Mouse (Mus musculus) lung, embryonic 16.5 days (tissue): ENCODE measurements around the gene Auts2. TPM values are rescaled to one million over a fixed set of nuclear protein-coding genes. Genes with fewer than 3 reads are reported as not detected.

Experiments used
- ATAC-seq: fragments of 200-750 bp; cut with Nextera tagmentation; 2 replicates; pipeline ENCODE4 v1.8.0; 2017; ENCODE audit warnings: low read depth, mild to moderate bottlenecking, moderate library complexity
- H3K27ac ChIP-seq: fragments of 300-500 bp; sonication (generic); 2 replicates; pipeline ENCODE4 v1.5.1; 2014; ENCODE audit warnings: mild to moderate bottlenecking, control low read depth, low read length
- H3K27me3 ChIP-seq: fragments of 300-500 bp; sonication (generic); 2 replicates; pipeline ENCODE4 v1.6.1; 2014; ENCODE audit warnings: low read depth, low read length, mixed read lengths; ENCODE audit not compliant: control insufficient read depth, insufficient read depth
- H3K36me3 ChIP-seq: fragments of 300-500 bp; sonication (generic); 2 replicates; pipeline ENCODE4 v1.6.1; 2014; ENCODE audit warnings: low read length; ENCODE audit not compliant: control insufficient read depth, insufficient read depth
- H3K4me1 ChIP-seq: fragments of 300-500 bp; sonication (generic); replicated peaks from 2 replicates; pipeline ENCODE4 v1.6.1; 2014; ENCODE audit warnings: low read length, mixed read lengths; ENCODE audit not compliant: control insufficient read depth, insufficient read depth
- H3K4me2 ChIP-seq: fragments of 300-500 bp; sonication (generic); 2 replicates; pipeline ENCODE4 v1.6.1; 2014; ENCODE audit warnings: low read depth, low read length, control low read depth
- H3K4me3 ChIP-seq: fragments of 300-500 bp; sonication (generic); 2 replicates; pipeline ENCODE4 v1.5.1; 2014; ENCODE audit warnings: mild to moderate bottlenecking, low read length, control low read depth
- H3K9ac ChIP-seq: fragments of 300-500 bp; sonication (generic); 2 replicates; pipeline ENCODE4 v1.6.1; 2014; ENCODE audit warnings: low read length, control low read depth
- H3K9me3 ChIP-seq: fragments of 300-500 bp; sonication (generic); 2 replicates; pipeline ENCODE4 v1.6.1; 2016; ENCODE audit warnings: low read length; ENCODE audit not compliant: control insufficient read depth
- WGBS: fragments of 180-500 bp; shearing (Covaris S2); extraction: QIAGEN DNeasy Blood & Tissue Kit; methylation state at CpG from one replicate; pipeline ENCODE4 v1.1.7; 2014; 5-methylcytosine and 5-hydroxymethylcytosine counted together
- polyA plus RNA-seq: library from polyadenylated mRNA; unstranded; fragments of >200 nt; fragmentation: Nextera tagmentation; extraction: Ambion mirVana; gene quantifications from 2 replicates; pipeline ENCODE4 v1.2.1, GENCODE M21; 2015

Gene Auts2
- polyA plus RNA-seq, 1 experiment from 2014 or later = 12.3 TPM

GRCm38 (mm10) chr5:131876569-131876968, 666.6 kb downstream of the Auts2 start:
- Histone ChIP-seq H3K9ac (no peak overlapping the region), H3K4me3 (no peak overlapping the region), H3K9me3 (no peaks in the 10 kb centered on the region), H3K4me1 (no peaks in the 10 kb centered on the region), H3K4me2 (no peak overlapping the region), H3K27me3 (no peaks in the 10 kb centered on the region; the same call in 1 of the 2 replicates), H3K36me3 (no peaks in the 10 kb centered on the region), H3K27ac (no peak overlapping the region)
- ATAC-seq = no peak

DNA sequence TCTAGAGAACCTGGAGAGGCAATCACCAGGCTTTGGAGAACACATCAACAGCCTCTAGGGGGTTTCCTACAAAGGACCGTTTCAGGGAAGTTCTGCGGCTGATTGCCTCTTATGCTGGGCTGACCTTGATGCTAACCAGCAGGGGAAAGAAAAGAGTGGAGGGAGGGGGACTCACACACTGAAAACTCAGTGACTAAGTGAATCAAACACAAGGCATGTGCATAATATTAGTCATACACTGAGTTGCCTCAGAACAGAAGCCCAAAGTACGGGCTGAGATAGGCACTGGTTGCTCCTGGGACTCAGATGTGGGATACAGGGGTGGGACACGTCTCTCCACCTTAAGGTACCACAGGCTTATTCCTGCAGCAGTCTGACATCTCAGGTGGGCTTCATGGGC, 667.2 kb downstream of the Auts2 start:
- Histone ChIP-seq H3K27ac (no peak overlapping the region), H3K9ac (no peak overlapping the region), H3K4me2 (no peak overlapping the region), H3K27me3 (no peaks in the 10 kb centered on the region; the same call in 1 of the 2 replicates), H3K4me3 (no peak overlapping the region), H3K36me3 (no peaks in the 10 kb centered on the region), H3K4me1 (no peaks in the 10 kb centered on the region), H3K9me3 (no peaks in the 10 kb centered on the region)
- WGBS = 82% methylated on average over 4 of the region's 4 CpGs
- ATAC-seq = no peak

- Histone ChIP-seq H3K9me3 (no peaks in the 10 kb centered on the region), H3K9ac (no peak overlapping the region), H3K27me3 (no peaks in the 10 kb centered on the region; the same call in 1 of the 2 replicates), H3K27ac (no peak overlapping the region), H3K36me3 (no peaks in the 10 kb centered on the region), H3K4me3 (no peak overlapping the region), H3K4me2 (no peak overlapping the region), H3K4me1 (no peaks in the 10 kb centered on the region)
- WGBS = 75% methylated on average over 4 of the region's 4 CpGs
- no peak for ATAC-seq
Observed at GRCm38 (mm10) chr5:131873116-131873515, 670.0 kb downstream of the Auts2 start.

GRCm38 (mm10) chr5:131869711-131870499, 673.2 kb downstream of the Auts2 start:
- no peak overlapping the region for H3K27ac ChIP-seq
- no peak for ATAC-seq
- no peaks in the 10 kb centered on the region for H3K4me1 ChIP-seq
- no peak overlapping the region for H3K9ac ChIP-seq
- 74% methylated on average over 11 of the region's 11 CpGs for WGBS
- H3K4me3 ChIP-seq = no peak overlapping the region
- no peaks in the 10 kb centered on the region; the same call in 1 of the 2 replicates for H3K27me3 ChIP-seq
- no peak overlapping the region for H3K4me2 ChIP-seq
- no peaks in the 10 kb centered on the region for H3K9me3 ChIP-seq
- H3K36me3 ChIP-seq = no peaks in the 10 kb centered on the region

DNA sequence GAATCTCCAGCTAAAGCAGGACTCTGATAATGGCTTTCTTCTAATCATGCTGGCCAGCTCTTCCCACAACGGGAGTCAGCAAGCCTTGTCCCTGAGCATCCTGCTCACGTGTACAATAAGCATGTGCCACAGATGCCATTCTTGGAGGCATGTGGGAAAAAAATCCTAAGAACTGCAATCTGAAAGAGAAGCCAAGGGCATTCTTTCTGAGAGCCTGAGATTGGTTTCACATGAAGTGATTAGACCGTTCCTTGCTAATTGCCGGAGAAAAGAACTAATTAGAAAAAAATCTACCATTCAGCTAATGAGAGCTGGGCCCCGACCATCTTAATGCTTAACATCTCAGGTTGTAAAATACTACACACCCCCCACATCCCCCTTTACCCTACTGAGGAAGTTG, 677.9 kb downstream of the Auts2 start:
- no peak overlapping the region for H3K9ac ChIP-seq
- no peak overlapping the region for H3K4me2 ChIP-seq
- no peaks in the 10 kb centered on the region for H3K4me1 ChIP-seq
- WGBS = 79% methylated on average over 5 of the region's 5 CpGs
- no peaks in the 10 kb centered on the region for H3K27me3 ChIP-seq
- no peak overlapping the region for H3K4me3 ChIP-seq
- H3K27ac ChIP-seq = no peak overlapping the region
- no peak for ATAC-seq
- H3K36me3 ChIP-seq = no peaks in the 10 kb centered on the region
- H3K9me3 ChIP-seq = no peaks in the 10 kb centered on the region

DNA sequence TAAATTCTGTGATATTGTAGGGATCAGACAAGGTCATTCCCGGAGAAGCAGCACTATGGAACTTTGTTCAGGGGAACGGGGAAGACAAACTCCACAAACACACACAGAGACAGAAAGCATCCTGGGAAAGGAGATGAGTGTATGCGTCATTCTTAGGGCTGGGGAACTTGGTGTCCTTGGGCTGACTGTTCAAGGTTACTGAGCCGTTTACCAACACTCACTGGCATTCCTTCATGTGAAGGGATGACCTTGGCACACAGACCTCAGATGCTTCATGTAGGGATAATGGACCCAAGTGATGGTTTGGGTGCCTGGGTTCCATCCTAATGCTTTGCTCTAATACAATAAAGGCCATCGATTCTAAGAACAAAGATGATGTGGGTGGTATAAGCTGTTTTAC, 685.2 kb downstream of the Auts2 start:
- H3K9ac ChIP-seq = no peak overlapping the region
- WGBS = 78% methylated on average over 5 of the region's 5 CpGs
- H3K27ac ChIP-seq = no peak overlapping the region
- H3K4me3 ChIP-seq = no peak overlapping the region
- ATAC-seq = no peak
- H3K9me3 ChIP-seq = no peaks in the 10 kb centered on the region
- H3K4me1 ChIP-seq = peaks cover 13% of the 10 kb centered on the region
- H3K4me2 ChIP-seq = no peak overlapping the region
- H3K36me3 ChIP-seq = no peaks in the 10 kb centered on the region
- H3K27me3 ChIP-seq = no peaks in the 10 kb centered on the region

DNA sequence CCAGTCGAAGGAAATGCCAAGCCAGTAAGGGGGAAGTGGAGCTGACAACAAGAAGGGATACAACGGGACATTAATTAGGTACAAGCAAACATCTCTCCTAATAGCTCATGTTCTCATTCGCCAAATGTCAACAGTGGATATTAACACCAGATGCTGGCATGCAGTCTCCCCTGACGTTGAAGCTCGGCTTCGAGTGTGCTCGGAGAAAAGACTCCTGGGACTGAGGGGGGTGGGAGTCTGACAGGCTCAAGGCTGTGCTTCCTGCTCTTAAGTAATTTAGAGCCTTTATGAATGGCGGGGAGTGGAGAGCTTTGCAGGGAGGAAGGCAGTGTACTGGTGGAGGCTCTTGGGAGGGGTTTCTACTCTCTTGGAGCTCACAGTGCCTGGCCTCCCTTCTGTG, 687.8 kb downstream of the Auts2 start:
- peak overlapping the region; percentile 2; the same call in 1 of the 2 replicates for H3K4me3 ChIP-seq
- H3K4me1 ChIP-seq = peaks cover 19% of the 10 kb centered on the region
- H3K4me2 ChIP-seq = peak overlapping the region; percentile 33
- 5% methylated on average over 8 of the region's 8 CpGs for whole genome bisulfite sequencing
- H3K9me3 ChIP-seq = no peaks in the 10 kb centered on the region
- peak; percentile 92 for ATAC-seq
- no peak overlapping the region; the same call in 1 of the 2 replicates for H3K27ac ChIP-seq
- no peaks in the 10 kb centered on the region for H3K27me3 ChIP-seq
- no peak overlapping the region for H3K9ac ChIP-seq
- H3K36me3 ChIP-seq = no peaks in the 10 kb centered on the region

GRCm38 (mm10) chr5:131851597-131852453, 691.3 kb downstream of the Auts2 start:
- 74% methylated on average over 20 of the region's 20 CpGs for WGBS
- H3K4me3 ChIP-seq = no peak overlapping the region
- no peak for ATAC-seq
- no peak overlapping the region for H3K27ac ChIP-seq
- no peaks in the 10 kb centered on the region for H3K9me3 ChIP-seq
- H3K36me3 ChIP-seq = no peaks in the 10 kb centered on the region
- H3K9ac ChIP-seq = no peak overlapping the region
- H3K27me3 ChIP-seq = no peaks in the 10 kb centered on the region; the same call in 1 of the 2 replicates
- H3K4me2 ChIP-seq = no peak overlapping the region
- H3K4me1 ChIP-seq = peaks cover 19% of the 10 kb centered on the region

GRCm38 (mm10) chr5:131850632-131851335, 692.4 kb downstream of the Auts2 start:
- Histone ChIP-seq H3K27ac (no peak overlapping the region), H3K4me3 (no peak overlapping the region)
- 57% methylated on average over 8 of the region's 8 CpGs for WGBS

More at GRCm38 (mm10) chr5:131850632-131851335, 692.4 kb downstream of the Auts2 start:
- Histone ChIP-seq H3K27me3 (no peaks in the 10 kb centered on the region; the same call in 1 of the 2 replicates), H3K9me3 (no peaks in the 10 kb centered on the region), H3K4me1 (peaks cover 14% of the 10 kb centered on the region), H3K9ac (no peak overlapping the region), H3K4me2 (no peak overlapping the region), H3K36me3 (no peaks in the 10 kb centered on the region)
- no peak for ATAC-seq
